ENCODE assay signal across 16 mouse cellular contexts in the genomic region with DNA sequence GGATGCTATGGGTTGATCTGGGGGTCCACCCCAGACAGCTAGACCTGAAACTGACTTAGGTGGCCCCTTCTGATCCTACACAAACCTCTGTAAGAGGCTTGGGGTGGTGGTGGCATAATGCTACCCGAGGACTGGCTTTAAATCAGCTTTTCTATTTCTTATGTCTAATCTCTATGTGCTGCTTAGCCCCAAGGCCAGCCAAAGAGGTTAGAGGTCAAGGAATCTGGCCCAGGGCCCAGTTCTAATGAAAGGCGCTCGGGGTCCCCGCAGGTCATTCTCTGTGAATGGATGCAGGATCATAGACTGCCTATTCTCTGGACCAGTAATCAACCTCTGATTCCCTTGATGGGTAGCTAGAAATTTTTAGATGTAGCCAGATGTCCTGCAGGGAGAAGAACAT. TPM values are rescaled to one million over a fixed set of nuclear protein-coding genes. Genes with fewer than 3 reads are reported as not detected.
DNase-seq lines count a peak whose midpoint lies in the region.
"Had no signal": no experiment of that assay in that cellular context is flagged by ENCODE, and none has a peak within 500 bp of the region (broad histone marks: within the 10 kb centered on the region; RNA-seq: fewer than 3 reads in every experiment).

No protein-coding gene starts in this region.

- peak; percentile 42 to 46 for DNase-seq in adrenal gland, adult (ENCODE audit: inconsistent age in 2 of 2, low spot score in 1 of 2)
- DNase-seq in adrenal gland, adult 8-10 months, result no peak
- peak; percentile 37 for DNase-seq in adrenal gland, postnatal 14 days
- DNase-seq in adrenal gland, adult 18-20 months (ENCODE audit: low spot score in 2 of 2), result no peak
- DNase-seq in retina, postnatal 1 day, result peak; percentile 53
- DNase-seq in retina, embryonic 14.5 days (ENCODE audit: low spot score), result no peak
- peak; percentile 13 for DNase-seq in urinary bladder, adult 2 months (ENCODE audit: low spot score)
- no peak for DNase-seq in urinary bladder, postnatal 25 days (ENCODE audit: low spot score)
- DNase-seq: adrenal gland, postnatal 25 days; B cell, adult 2 months; cerebellum, adult 11-12 months; cerebellum, adult 2 months; cerebellum, adult 9-10 months; cerebellum, postnatal 10 days; cerebellum, postnatal 25 days; forebrain, postnatal 0 days had no signal

RNA-seq across cellular contexts. Expression of gene Gna12, which starts 24.5 kb away (rescaled TPM):
- 100 to 1,000 TPM; 135 to 173 (median 141) TPM for total RNA-seq in adrenal gland, adult 8-10 months (2022)
- 114 and 117 TPM in 2 replicates for total RNA-seq in adrenal gland, postnatal 14 days (2021)
- 100 to 1,000 TPM; 106 to 124 TPM for total RNA-seq in adrenal gland, adult 18-20 months (2021)
- polyA plus RNA-seq in urinary bladder, adult 2 months (2012; rRNA removed), result 46.5 and 67.5 TPM in 2 replicates

Comparison
In these comparisons a context has a peak if more than half of its experiments do, and no peak if none do; other contexts are left out.
1. DNase-seq: peak in adrenal gland, adult (2 of 2), adrenal gland, postnatal 14 days (single experiment), retina, postnatal 1 day (single experiment) and urinary bladder, adult 2 months (single experiment); none in adrenal gland, adult 8-10 months (single experiment), adrenal gland, adult 18-20 months (0 of 2), retina, embryonic 14.5 days (single experiment) and urinary bladder, postnatal 25 days (single experiment).